Mouse (Mus musculus): ENCODE data around the gene Lmbrd1.

DNA sequence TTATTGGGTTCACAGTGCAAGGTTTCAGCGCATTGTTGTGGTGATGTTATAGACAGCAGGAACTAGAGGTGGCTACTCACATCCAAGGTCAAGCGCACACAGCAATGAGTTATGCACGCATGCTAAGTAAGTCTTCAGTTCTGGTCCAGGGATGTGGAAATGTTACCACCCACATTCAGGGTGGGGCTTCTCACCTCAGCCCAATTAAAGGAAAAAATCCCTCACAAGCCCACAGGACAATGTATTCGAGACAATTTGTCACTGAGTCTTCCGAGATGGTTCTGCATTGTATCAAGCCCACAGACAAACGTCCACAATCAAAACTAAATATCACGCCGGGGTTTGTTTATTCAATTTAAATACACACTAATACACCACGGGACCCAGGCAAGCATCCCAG, 724 bp upstream of the Lmbrd1 start:
- TF ChIP-seq CTCF (IDR thresholded peaks at IDR 0.05; ENCODE audit: control insufficient read depth, insufficient read depth, insufficient replicate concordance, low read depth, low read length): no peak
- TF ChIP-seq POLR2A (IDR thresholded peaks at IDR 0.05; ENCODE audit: control insufficient read depth, low read depth, low read length): no peak

Data from testis, adult 2 months (tissue).